ENCODE assay signal across 29 mouse cellular contexts in genomic region chr5:17821395-17821794, GRCm38 (mm10).
DNase-seq lines count a peak whose midpoint lies in the region; ATAC-seq and TF ChIP-seq lines count a peak whose summit lies in the region.
"Had no signal": no experiment of that assay in that cellular context is flagged by ENCODE, and none has a peak within 500 bp of the region (broad histone marks: within the 10 kb centered on the region; RNA-seq: fewer than 3 reads in every experiment).

No protein-coding gene starts in this region.

- H3K36me3 ChIP-seq in heart, adult 2 months (ENCODE audit: control insufficient read depth, insufficient read depth, low read length): peaks cover 51% of the 10 kb centered on the region
- no peaks in the 10 kb centered on the region for H3K36me3 ChIP-seq in kidney, postnatal 0 days (ENCODE audit: insufficient read depth, low read length)
- H3K36me3 ChIP-seq: embryonic facial prominence, embryonic 12.5 days; G1E; heart, embryonic 12.5 days; midbrain, embryonic 15.5 days; neural tube, embryonic 12.5 days had no signal

- no peak for TF ChIP-seq CTCF in heart, adult 2 months (IDR thresholded peaks at IDR 0.05)
- TF ChIP-seq CTCF in kidney, postnatal 0 days (IDR thresholded peaks at IDR 0.05; ENCODE audit: low read depth): no peak

- no peak overlapping the region for H3K4me3 ChIP-seq in heart, adult 2 months
- no peak overlapping the region for H3K4me3 ChIP-seq in kidney, postnatal 0 days (replicated peaks; ENCODE audit: low read depth, low read length)
- H3K4me3 ChIP-seq: embryonic facial prominence, embryonic 12.5 days; heart, embryonic 12.5 days; midbrain, embryonic 15.5 days; myocyte; neural tube, embryonic 12.5 days had no signal

- H3K27me3 ChIP-seq in heart, adult 2 months (ENCODE audit: control insufficient read depth, insufficient read depth, low read length): no peaks in the 10 kb centered on the region
- H3K27me3 ChIP-seq in kidney, postnatal 0 days (ENCODE audit: insufficient read depth, low read length): no peaks in the 10 kb centered on the region
- H3K27me3 ChIP-seq: embryonic facial prominence, embryonic 12.5 days; heart, embryonic 12.5 days; midbrain, embryonic 15.5 days; neural tube, embryonic 12.5 days had no signal

- no peaks in the 10 kb centered on the region for H3K9me3 ChIP-seq in kidney, postnatal 0 days (replicated peaks; ENCODE audit: low read length)
- H3K9me3 ChIP-seq: embryonic facial prominence, embryonic 12.5 days; G1E; heart, embryonic 12.5 days; midbrain, embryonic 15.5 days; neural tube, embryonic 12.5 days had no signal

- 14% methylated on average over 1 of the region's 1 CpGs for WGBS in heart, adult 2 months
- 47% methylated on average over 1 of the region's 1 CpGs for WGBS in kidney, postnatal 0 days

- no peak for ATAC-seq in kidney, postnatal 0 days (replicated peaks; ENCODE audit: low FRiP score, low read depth)
- no peak for ATAC-seq in granulocyte monocyte progenitor cell, adult 5-6 weeks (replicated peaks; ENCODE audit: poor library complexity, severe bottlenecking)
- ATAC-seq: forebrain, embryonic 14.5 days; hindbrain, embryonic 16.5 days; intestine, postnatal 0 days; midbrain, embryonic 15.5 days had no signal

- no peak for TF ChIP-seq POLR2A in heart, adult 2 months (IDR thresholded peaks at IDR 0.05; ENCODE audit: insufficient read depth, low read depth, low read length)

- no peak overlapping the region for H3K9ac ChIP-seq in heart, adult 2 months (ENCODE audit: low read depth, low read length)
- no peak overlapping the region for H3K9ac ChIP-seq in kidney, postnatal 0 days (ENCODE audit: low read depth, low read length)
- H3K9ac ChIP-seq: embryonic facial prominence, embryonic 12.5 days; heart, embryonic 12.5 days; liver, embryonic 14.5 days; midbrain, embryonic 15.5 days; neural tube, embryonic 12.5 days had no signal

- peaks cover 2% of the 10 kb centered on the region; the same call in 1 of the 2 replicates for H3K79me2 ChIP-seq in heart, adult 2 months (replicated peaks; ENCODE audit: control insufficient read depth, insufficient read depth, low read length)

- H3K4me2 ChIP-seq in kidney, postnatal 0 days (ENCODE audit: low read length): no peak overlapping the region
- H3K4me2 ChIP-seq: embryonic facial prominence, embryonic 12.5 days; heart, embryonic 12.5 days; midbrain, embryonic 15.5 days; neural tube, embryonic 12.5 days had no signal

- no peak for DNase-seq in heart, adult 2 months
- DNase-seq in heart, postnatal 36 days: no peak
- peak; percentile 85 for DNase-seq in kidney, postnatal 0 days (ENCODE audit: low spot score)
- DNase-seq in kidney, postnatal 4 days: no peak
- peak; percentile 59 for DNase-seq in lung, postnatal 25 days (ENCODE audit: low spot score)
- DNase-seq in lung, postnatal 10 days: no peak
- peak; percentile 10 for DNase-seq in hindlimb bud, embryonic 11.5 days (ENCODE audit: extremely low spot score, low read depth, low spot score)
- DNase-seq: adrenal gland, adult 8-10 months; cerebellum, adult 11 months; cerebellum, adult 9-10 months; cerebellum, postnatal 36 days; embryo, embryonic 11 days; gastrocnemius, postnatal 14 days; heart, adult 11 months; heart, postnatal 10 days; kidney, postnatal 10 days; liver; right cerebral cortex, adult 18-20 months had no signal

- no peak for TF ChIP-seq EP300 in heart, adult 2 months (IDR thresholded peaks at IDR 0.05; ENCODE audit: insufficient read depth, low read depth, low read length)

- H3K27ac ChIP-seq in heart, adult 2 months: peak overlapping the region; percentile 38
- no peak overlapping the region for H3K27ac ChIP-seq in kidney, postnatal 0 days
- H3K27ac ChIP-seq: embryonic facial prominence, embryonic 12.5 days; liver, embryonic 14.5 days; midbrain, embryonic 15.5 days; neural tube, embryonic 12.5 days had no signal

- peaks cover 6% of the 10 kb centered on the region for H3K4me1 ChIP-seq in heart, adult 2 months (ENCODE audit: control insufficient read depth, insufficient read depth, low read length)
- no peaks in the 10 kb centered on the region for H3K4me1 ChIP-seq in kidney, postnatal 0 days (replicated peaks; ENCODE audit: insufficient read depth, low read length)
- H3K4me1 ChIP-seq: embryonic facial prominence, embryonic 12.5 days; heart, embryonic 12.5 days; midbrain, embryonic 15.5 days; neural tube, embryonic 12.5 days had no signal

- intact Hi-C loops in heart, adult 2 months (cut with DNase I): no loop called here
- intact Hi-C loops in heart, postnatal 36 days (cut with DNase I): no loop called here

Comparison
In these comparisons a context has a peak if more than half of its experiments do, and no peak if none do; other contexts are left out.
1. DNase-seq: peak in kidney, postnatal 0 days (single experiment), lung, postnatal 25 days (single experiment) and hindlimb bud, embryonic 11.5 days (single experiment); none in heart, adult 2 months (0 of 2), heart, postnatal 36 days (0 of 2), kidney, postnatal 4 days (0 of 2) and lung, postnatal 10 days (single experiment).